Mouse (Mus musculus) stomach, embryonic 14.5 days (tissue): Measurements from ENCODE around the gene Tpm1. TPM values are rescaled to one million over a fixed set of nuclear protein-coding genes. Genes with fewer than 3 reads are reported as not detected.

Experiments used
- ATAC-seq: fragments of 200-750 bp; cut with Nextera tagmentation; 2 replicates; pipeline ENCODE4 v1.8.0; 2017; ENCODE audit warnings: low read depth, moderate TSS enrichment; ENCODE audit not compliant: insufficient number of reproducible peaks, insufficient read depth, low FRiP score
- H3K27ac ChIP-seq: fragments of 300-500 bp; sonication (generic); 2 replicates; pipeline ENCODE4 v1.5.1; 2014; ENCODE audit warnings: mild to moderate bottlenecking, low read length, moderate library complexity, mixed read lengths
- H3K27me3 ChIP-seq: fragments of 300-500 bp; sonication (generic); 2 replicates; pipeline ENCODE4 v1.6.1; 2014; ENCODE audit warnings: low read length, control low read depth, mixed read lengths; ENCODE audit not compliant: control insufficient read depth, insufficient read depth
- H3K36me3 ChIP-seq: fragments of 300-500 bp; sonication (generic); 2 replicates; pipeline ENCODE4 v1.6.1; 2014; ENCODE audit warnings: mild to moderate bottlenecking, control low read depth, low read length, moderate library complexity, mixed read lengths; ENCODE audit not compliant: control insufficient read depth, insufficient read depth
- H3K4me1 ChIP-seq: fragments of 300-500 bp; sonication (generic); 2 replicates; pipeline ENCODE4 v1.6.1; 2014; ENCODE audit warnings: low read length, control low read depth, mixed read lengths; ENCODE audit not compliant: control insufficient read depth, insufficient read depth
- H3K4me2 ChIP-seq: fragments of 300-500 bp; sonication (generic); replicated peaks from 2 replicates; pipeline ENCODE4 v1.6.1; 2014; ENCODE audit warnings: low read depth, low read length, control low read depth
- H3K4me3 ChIP-seq: fragments of 300-500 bp; sonication (generic); 2 replicates; pipeline ENCODE4 v1.5.1; 2014; ENCODE audit warnings: low read depth, low read length, control low read depth
- H3K9ac ChIP-seq: fragments of 300-500 bp; sonication (generic); replicated peaks from 2 replicates; pipeline ENCODE4 v1.6.1; 2014; ENCODE audit warnings: low read depth, mild to moderate bottlenecking, control low read depth, low read length, moderate library complexity, mixed read lengths
- H3K9me3 ChIP-seq: fragments of 300-500 bp; sonication (generic); 2 replicates; pipeline ENCODE4 v1.6.1; 2016; ENCODE audit warnings: low read depth, low read length, control low read depth; ENCODE audit not compliant: control insufficient read depth
- WGBS: fragments of 180-500 bp; shearing (Covaris S2); extraction: QIAGEN DNeasy Blood & Tissue Kit; methylation state at CpG from one replicate; pipeline ENCODE4 v1.1.7; 2014; 5-methylcytosine and 5-hydroxymethylcytosine counted together
- polyA plus RNA-seq: library from polyadenylated mRNA; unstranded; fragments of >200 nt; fragmentation: Nextera tagmentation; extraction: Ambion mirVana; gene quantifications from 2 replicates; pipeline ENCODE4 v1.2.1, GENCODE M21; 2014

Gene Tpm1
- polyA plus RNA-seq, 1 experiment from 2014 or later, result 1,242 TPM

DNA sequence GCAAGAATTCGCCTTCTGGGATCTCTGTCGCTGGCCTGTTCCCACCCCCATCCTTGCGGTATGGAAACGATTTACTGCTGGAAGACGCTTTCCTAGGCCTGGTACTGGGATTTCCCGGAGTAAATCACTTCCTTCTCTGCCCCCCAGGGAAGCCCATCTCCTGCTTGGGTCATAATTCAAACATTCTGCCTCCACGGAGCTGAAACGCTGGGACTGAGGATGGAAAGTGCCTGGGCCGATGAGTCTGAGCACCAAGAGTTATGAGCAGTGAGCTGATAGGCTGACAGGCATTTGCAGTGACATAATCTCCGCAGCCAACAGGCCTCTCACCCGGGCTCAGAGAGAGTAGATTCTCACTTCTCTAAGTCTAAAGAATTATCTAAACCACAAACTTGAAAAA, 40.4 kb downstream of the Tpm1 start:
- H3K4me1 ChIP-seq, result peaks cover 21% of the 10 kb centered on the region
- no peaks in the 10 kb centered on the region for H3K36me3 ChIP-seq
- H3K9me3 ChIP-seq, result no peaks in the 10 kb centered on the region
- ATAC-seq, result no peak
- no peak overlapping the region for H3K27ac ChIP-seq
- no peaks in the 10 kb centered on the region for H3K27me3 ChIP-seq
- WGBS, result 29% methylated on average over 11 of the region's 11 CpGs
- no peak overlapping the region for H3K4me2 ChIP-seq
- H3K9ac ChIP-seq, result no peak overlapping the region
- H3K4me3 ChIP-seq, result no peak overlapping the region

DNA sequence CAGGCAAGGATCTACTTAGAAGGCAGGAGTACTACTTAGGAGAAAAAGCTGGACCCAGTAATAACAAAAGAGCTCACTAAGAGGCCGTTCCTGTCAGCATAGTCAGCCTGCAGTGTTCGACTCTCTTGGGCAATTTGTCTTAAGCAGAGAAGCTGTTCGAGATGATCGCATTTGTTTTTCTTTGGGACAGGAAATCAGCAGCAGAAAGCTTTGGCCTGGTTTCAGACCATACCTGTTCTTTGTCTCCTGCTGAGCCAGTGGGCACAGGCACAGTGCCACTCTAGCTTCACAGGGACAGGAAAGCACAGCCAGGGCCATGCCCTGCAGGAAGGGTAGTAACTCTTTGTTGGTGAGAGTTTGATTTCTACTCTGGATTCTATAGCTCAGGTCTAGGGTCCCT, 42.8 kb downstream of the Tpm1 start:
- peaks cover 13% of the 10 kb centered on the region for H3K4me1 ChIP-seq
- ATAC-seq, result no peak
- H3K9me3 ChIP-seq, result no peaks in the 10 kb centered on the region
- H3K36me3 ChIP-seq, result no peaks in the 10 kb centered on the region
- 34% methylated on average over 4 of the region's 4 CpGs for WGBS
- H3K4me3 ChIP-seq, result no peak overlapping the region
- H3K27me3 ChIP-seq, result no peaks in the 10 kb centered on the region
- no peak overlapping the region for H3K9ac ChIP-seq
- no peak overlapping the region for H3K27ac ChIP-seq
- H3K4me2 ChIP-seq, result no peak overlapping the region

DNA sequence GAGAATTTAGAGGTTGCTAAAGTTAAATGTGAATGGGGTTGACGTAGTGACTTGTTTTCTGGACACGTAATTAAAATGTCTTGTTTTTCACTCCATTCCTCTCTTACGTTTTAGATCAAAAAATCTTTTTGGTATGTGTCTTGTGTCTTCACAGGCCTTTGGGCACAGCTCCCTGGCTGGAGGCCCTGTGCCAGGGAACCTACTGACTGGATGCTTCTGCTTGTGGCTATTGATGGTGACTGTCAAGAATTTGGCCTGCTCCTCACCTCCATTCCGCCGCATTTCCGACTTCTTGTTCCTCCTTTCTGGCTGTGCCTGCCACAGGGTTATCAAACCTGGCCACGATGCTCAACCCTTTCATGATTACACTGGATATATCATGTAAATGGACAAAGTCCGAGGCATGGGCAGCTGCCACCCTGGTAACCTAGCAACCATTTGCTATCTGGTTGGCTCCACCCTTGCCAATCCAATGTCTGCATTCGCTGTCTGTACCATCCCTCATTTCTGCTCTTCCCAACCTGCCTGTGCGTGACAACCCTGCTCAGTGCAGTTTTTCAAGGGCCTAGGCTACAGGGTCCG, 44.0 kb downstream of the Tpm1 start:
- Histone ChIP-seq H3K27me3 (no peaks in the 10 kb centered on the region), H3K27ac (no peak overlapping the region), H3K9me3 (no peaks in the 10 kb centered on the region), H3K4me3 (no peak overlapping the region), H3K4me2 (no peak overlapping the region), H3K36me3 (no peaks in the 10 kb centered on the region), H3K4me1 (peaks cover 13% of the 10 kb centered on the region), H3K9ac (no peak overlapping the region)
- peak; percentile 33; the same call in 1 of the 2 replicates for ATAC-seq
- 72% methylated on average over 11 of the region's 11 CpGs for WGBS

DNA sequence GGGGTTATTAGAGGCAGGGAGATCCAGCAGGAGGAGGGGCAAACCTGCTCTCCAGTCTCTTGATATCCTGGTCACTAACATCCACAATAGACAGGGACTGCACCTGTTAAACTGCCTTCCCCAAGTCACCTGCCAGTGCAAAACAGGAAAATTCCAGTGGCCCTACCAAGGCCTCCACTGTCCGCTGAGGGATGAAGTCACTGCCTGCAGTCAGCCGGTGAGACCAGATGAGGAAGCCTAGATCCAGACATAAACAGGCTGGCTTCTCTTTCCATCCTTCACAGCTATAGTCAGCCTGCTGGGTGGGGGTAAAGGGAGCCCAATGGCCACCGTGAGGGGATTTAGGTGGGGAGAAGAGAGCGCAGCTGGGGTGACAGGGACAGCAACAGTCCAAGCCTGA, 45.5 kb downstream of the Tpm1 start:
- H3K4me2 ChIP-seq, result no peak overlapping the region
- peaks cover 10% of the 10 kb centered on the region for H3K4me1 ChIP-seq
- H3K9ac ChIP-seq, result no peak overlapping the region
- 45% methylated on average over 4 of the region's 4 CpGs for WGBS
- no peaks in the 10 kb centered on the region for H3K36me3 ChIP-seq
- H3K27me3 ChIP-seq, result no peaks in the 10 kb centered on the region
- no peak overlapping the region for H3K4me3 ChIP-seq
- no peak for ATAC-seq
- no peak overlapping the region for H3K27ac ChIP-seq
- H3K9me3 ChIP-seq, result no peaks in the 10 kb centered on the region

DNA sequence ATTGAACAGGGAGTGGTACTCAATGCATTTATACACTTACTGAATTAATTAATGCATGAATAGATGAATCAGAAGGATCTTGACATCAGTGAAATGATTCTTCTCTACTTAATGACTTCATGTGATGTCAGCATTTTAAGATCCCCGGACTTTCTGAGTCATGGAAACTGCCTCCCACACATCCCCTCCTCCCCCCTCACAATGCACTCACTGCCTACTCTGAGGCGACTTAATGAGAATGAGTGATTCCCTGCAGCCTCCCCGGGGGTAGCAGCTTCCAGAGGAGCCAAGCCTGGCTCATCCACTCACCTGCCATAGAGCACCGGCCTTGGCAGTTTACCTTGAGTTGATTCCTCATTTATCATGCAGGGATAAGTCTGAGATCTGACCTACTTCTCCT, 46.0 kb downstream of the Tpm1 start:
- Histone ChIP-seq H3K4me2 (no peak overlapping the region), H3K4me3 (no peak overlapping the region), H3K9me3 (no peaks in the 10 kb centered on the region), H3K9ac (no peak overlapping the region), H3K4me1 (peaks cover 9% of the 10 kb centered on the region; the same call in 1 of the 2 replicates), H3K27me3 (no peaks in the 10 kb centered on the region), H3K36me3 (no peaks in the 10 kb centered on the region), H3K27ac (no peak overlapping the region)
- ATAC-seq, result no peak
- WGBS, result 24% methylated on average over 4 of the region's 4 CpGs

DNA sequence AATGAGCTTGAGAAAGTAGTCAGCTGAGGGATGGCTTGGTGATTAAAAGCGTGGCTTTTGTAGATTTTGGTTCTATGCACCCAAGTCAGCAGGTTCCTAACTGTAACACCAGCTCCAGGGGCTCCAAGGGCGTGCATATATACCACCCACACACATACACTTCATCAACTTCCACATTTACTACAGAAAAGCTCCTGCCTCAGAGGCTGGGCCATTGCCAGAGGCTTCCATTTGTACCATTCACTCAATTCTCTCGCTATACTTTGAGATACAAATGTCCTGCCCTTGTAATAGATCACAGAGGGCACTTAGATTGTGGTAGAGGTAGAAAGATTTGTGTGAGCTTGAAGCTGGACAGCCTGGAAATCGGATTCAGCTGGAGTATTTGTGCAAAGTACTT, 47.7 kb downstream of the Tpm1 start:
- no peak for ATAC-seq
- Histone ChIP-seq H3K9ac (no peak overlapping the region), H3K4me2 (no peak overlapping the region), H3K36me3 (no peaks in the 10 kb centered on the region), H3K4me3 (no peak overlapping the region), H3K27me3 (no peaks in the 10 kb centered on the region), H3K27ac (no peak overlapping the region), H3K4me1 (peaks cover 8% of the 10 kb centered on the region; the same call in 1 of the 2 replicates), H3K9me3 (no peaks in the 10 kb centered on the region)
- WGBS, result 66% methylated on average over 4 of the region's 4 CpGs

DNA sequence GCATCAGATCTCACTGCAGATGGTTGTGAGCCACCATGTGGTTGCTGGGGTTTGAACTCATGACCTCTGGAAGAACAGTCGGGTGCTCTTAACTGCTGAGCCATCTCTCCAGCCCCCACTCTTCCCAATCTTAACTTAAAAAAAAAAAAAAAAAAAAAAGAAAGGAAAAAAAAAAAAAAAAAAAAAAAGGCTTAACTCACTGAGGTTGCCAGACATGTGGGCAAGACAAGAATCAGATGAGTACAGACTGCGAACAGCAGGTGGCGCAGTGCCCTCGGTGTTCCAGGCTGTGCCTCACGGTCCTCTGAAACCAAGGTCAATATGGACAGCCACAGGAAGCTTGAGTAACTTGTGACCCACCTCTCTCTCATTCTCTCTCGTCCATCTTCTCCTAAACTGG, 48.2 kb downstream of the Tpm1 start:
- Histone ChIP-seq H3K27ac (no peak overlapping the region), H3K4me1 (peaks cover 5% of the 10 kb centered on the region; the same call in 1 of the 2 replicates), H3K27me3 (no peaks in the 10 kb centered on the region), H3K4me3 (no peak overlapping the region), H3K4me2 (no peak overlapping the region), H3K9ac (no peak overlapping the region), H3K36me3 (no peaks in the 10 kb centered on the region), H3K9me3 (no peaks in the 10 kb centered on the region)
- 4% methylated on average over 6 of the region's 6 CpGs for WGBS
- peak; percentile 53; the same call in 1 of the 2 replicates for ATAC-seq

DNA sequence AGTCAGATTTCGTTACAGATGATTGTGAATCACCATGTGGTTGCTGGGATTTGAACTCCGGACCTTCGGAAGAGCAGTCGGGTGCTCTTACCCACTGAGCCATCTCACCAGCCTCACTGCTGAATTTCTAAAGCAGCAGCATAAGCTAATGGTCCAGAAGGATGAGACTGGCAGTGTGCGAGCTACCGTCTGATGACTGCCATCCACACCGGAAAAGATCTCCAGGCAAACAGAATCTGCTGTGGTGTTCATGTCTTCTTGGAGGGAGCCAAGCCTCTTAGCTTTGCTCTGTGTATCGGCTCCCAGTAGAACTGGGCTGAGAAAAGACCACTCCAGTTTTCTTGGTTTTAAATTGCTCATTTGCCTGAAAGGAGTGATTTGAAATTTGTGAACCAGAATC, 49.5 kb downstream of the Tpm1 start:
- H3K27me3 ChIP-seq, result no peaks in the 10 kb centered on the region
- H3K4me1 ChIP-seq, result no peaks in the 10 kb centered on the region
- WGBS, result 88% methylated on average over 8 of the region's 8 CpGs
- H3K4me3 ChIP-seq, result no peak overlapping the region
- H3K4me2 ChIP-seq, result no peak overlapping the region
- no peak overlapping the region for H3K9ac ChIP-seq
- H3K27ac ChIP-seq, result no peak overlapping the region
- ATAC-seq, result no peak
- no peaks in the 10 kb centered on the region for H3K36me3 ChIP-seq
- H3K9me3 ChIP-seq, result no peaks in the 10 kb centered on the region

DNA sequence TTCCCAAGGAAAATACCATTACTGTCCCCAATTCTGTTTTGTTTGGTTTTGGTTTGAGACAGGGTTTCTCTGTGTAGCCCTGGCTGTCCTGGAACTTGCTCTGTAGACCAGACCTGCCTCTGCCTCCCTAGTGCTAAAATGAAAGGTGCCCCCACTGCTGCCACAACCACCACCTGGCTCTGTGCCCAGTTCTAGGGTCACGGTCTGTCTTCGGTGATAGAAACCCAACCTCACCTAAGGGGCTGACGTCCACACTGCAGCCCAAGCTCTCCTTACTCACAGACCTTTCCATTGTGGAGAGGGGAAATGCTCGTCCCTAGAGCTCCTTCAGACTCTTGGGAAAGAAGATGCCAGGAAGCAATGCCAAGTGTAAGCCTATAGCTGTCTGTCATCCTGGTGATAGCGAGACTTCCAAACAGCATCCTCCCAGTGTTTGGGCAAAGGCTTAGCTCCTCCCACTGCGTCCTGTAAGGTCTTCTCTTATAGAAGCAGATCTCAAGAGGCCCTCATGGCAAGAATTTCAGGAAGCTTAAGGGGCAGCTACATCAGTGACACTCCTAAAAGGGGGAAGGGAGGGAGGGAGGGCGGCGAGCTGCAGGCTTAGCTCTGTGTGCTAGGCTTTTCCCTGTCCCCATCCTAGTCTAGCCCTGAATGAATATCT, 57.3 kb downstream of the Tpm1 start:
- 75% methylated on average over 8 of the region's 8 CpGs for WGBS
- Histone ChIP-seq H3K27ac (no peak overlapping the region), H3K36me3 (no peaks in the 10 kb centered on the region), H3K27me3 (no peaks in the 10 kb centered on the region), H3K4me1 (peaks cover 28% of the 10 kb centered on the region), H3K9ac (no peak overlapping the region), H3K4me2 (no peak overlapping the region), H3K4me3 (no peak overlapping the region), H3K9me3 (no peaks in the 10 kb centered on the region)
- no peak for ATAC-seq
